Mouse (Mus musculus) limb, embryonic 13.5 days (tissue): ENCODE results near the gene Arfip1. TPM values are rescaled to one million over a fixed set of nuclear protein-coding genes. Genes with fewer than 3 reads are reported as not detected.

Experiments
- ATAC-seq: fragments of 200-750 bp; cut with Nextera tagmentation; 2 replicates; pipeline ENCODE4 v1.8.0; 2017; ENCODE audit warnings: low read depth, moderate number of reproducible peaks, moderate TSS enrichment; ENCODE audit not compliant: low FRiP score
- H3K27ac ChIP-seq: fragments of 300-500 bp; sonication (generic); 2 replicates; pipeline ENCODE4 v1.5.1; 2015; ENCODE audit warnings: inconsistent platforms, mild to moderate bottlenecking, moderate library complexity
- H3K27me3 ChIP-seq: fragments of 300-500 bp; sonication (generic); 2 replicates; pipeline ENCODE4 v1.6.1; 2015; ENCODE audit warnings: mild to moderate bottlenecking, inconsistent platforms
- H3K36me3 ChIP-seq: fragments of 300-500 bp; sonication (generic); 2 replicates; pipeline ENCODE4 v1.6.1; 2015; ENCODE audit warnings: inconsistent platforms, mild to moderate bottlenecking, moderate library complexity
- H3K4me1 ChIP-seq: fragments of 300-500 bp; sonication (generic); 2 replicates; pipeline ENCODE4 v1.6.1; 2015; ENCODE audit warnings: inconsistent platforms
- H3K4me2 ChIP-seq: fragments of 300-500 bp; sonication (generic); replicated peaks from 2 replicates; pipeline ENCODE4 v1.6.1; 2015; ENCODE audit warnings: inconsistent platforms, mild to moderate bottlenecking, moderate library complexity
- H3K4me3 ChIP-seq: fragments of 300-500 bp; sonication (generic); 2 replicates; pipeline ENCODE4 v1.5.1; 2015; ENCODE audit warnings: moderate library complexity, mild to moderate bottlenecking, inconsistent platforms
- H3K9ac ChIP-seq: fragments of 300-500 bp; sonication (generic); 2 replicates; pipeline ENCODE4 v1.6.1; 2015; ENCODE audit warnings: mild to moderate bottlenecking, inconsistent platforms
- H3K9me3 ChIP-seq: fragments of 300-500 bp; sonication (generic); 2 replicates; pipeline ENCODE4 v1.6.1; 2016; ENCODE audit warnings: inconsistent platforms
- WGBS: fragments of 180-500 bp; shearing (Covaris S2); methylation state at CpG from one replicate; pipeline ENCODE4 v1.1.7; 2015; 5-methylcytosine and 5-hydroxymethylcytosine counted together
- polyA plus RNA-seq: library from polyadenylated mRNA; unstranded; fragments of >200 nt; fragmentation: Nextera tagmentation; extraction: Ambion mirVana; gene quantifications from 2 replicates; pipeline ENCODE4 v1.2.1, GENCODE M21; 2015

Arfip1 gene
- polyA plus RNA-seq, 1 experiment from 2014 or later, result 43.8 TPM

GRCm38 (mm10) chr3:84482121-84482520, 100.3 kb downstream of the Arfip1 start:
- no peaks in the 10 kb centered on the region for H3K36me3 ChIP-seq
- 78% methylated on average over 6 of the region's 6 CpGs for WGBS
- H3K4me1 ChIP-seq, result peaks cover 23% of the 10 kb centered on the region
- H3K27ac ChIP-seq, result no peak overlapping the region
- H3K4me3 ChIP-seq, result no peak overlapping the region
- peaks cover 56% of the 10 kb centered on the region for H3K27me3 ChIP-seq
- no peaks in the 10 kb centered on the region for H3K9me3 ChIP-seq
- no peak overlapping the region for H3K4me2 ChIP-seq
- no peak overlapping the region for H3K9ac ChIP-seq
- ATAC-seq, result no peak

GRCm38 (mm10) chr3:84481104-84481503, 101.3 kb downstream of the Arfip1 start:
- 2% methylated on average over 11 of the region's 11 CpGs for whole genome bisulfite sequencing
- H3K4me3 ChIP-seq, result peak overlapping the region; percentile 68
- H3K4me1 ChIP-seq, result peaks cover 23% of the 10 kb centered on the region
- H3K27ac ChIP-seq, result no peak overlapping the region
- peaks cover 65% of the 10 kb centered on the region for H3K27me3 ChIP-seq
- no peak overlapping the region for H3K9ac ChIP-seq
- H3K9me3 ChIP-seq, result no peaks in the 10 kb centered on the region
- peak overlapping the region; percentile 99 for H3K4me2 ChIP-seq
- no peak for ATAC-seq
- no peaks in the 10 kb centered on the region for H3K36me3 ChIP-seq

GRCm38 (mm10) chr3:84480006-84480897, 102.2 kb downstream of the Arfip1 start, which contains the start of gene Fhdc1:
Fhdc1 (minus strand) TSS chr3:84480429.
- Histone ChIP-seq H3K27me3 (peaks cover 65% of the 10 kb centered on the region), H3K4me1 (peaks cover 28% of the 10 kb centered on the region), H3K4me2 (peak within 1 kb of the TSS; percentile 99), H3K27ac (0 out of 2 replicates have a peak within 1 kb of the TSS, but pooled peaks have one; percentile 10), H3K36me3 (no peaks in the 10 kb centered on the region), H3K9me3 (no peaks in the 10 kb centered on the region), H3K9ac (peak within 1 kb of the TSS; percentile 75), H3K4me3 (peak within 1 kb of the TSS; percentile 68)
- 0% methylated on average over 82 of the region's 82 CpGs for WGBS
- ATAC-seq, result peak; percentile 78

GRCm38 (mm10) chr3:84479293-84480005, 103.0 kb downstream of the Arfip1 start:
- Histone ChIP-seq H3K9ac (peak overlapping the region; percentile 75), H3K36me3 (no peaks in the 10 kb centered on the region), H3K4me1 (peaks cover 36% of the 10 kb centered on the region), H3K9me3 (no peaks in the 10 kb centered on the region), H3K4me3 (peak overlapping the region; percentile 68), H3K27ac (no peak overlapping the region), H3K27me3 (peaks cover 65% of the 10 kb centered on the region), H3K4me2 (peak overlapping the region; percentile 99)
- peak; percentile 42; the same call in 1 of the 2 replicates for ATAC-seq
- under 1% methylated on average over 61 of the region's 61 CpGs for WGBS

- peak overlapping the region; percentile 68 for H3K4me3 ChIP-seq
- peak overlapping the region; percentile 99 for H3K4me2 ChIP-seq
- WGBS, result 2% methylated on average over 12 of the region's 12 CpGs
- H3K9ac ChIP-seq, result peak overlapping the region; percentile 75
- no peak for ATAC-seq
- H3K9me3 ChIP-seq, result no peaks in the 10 kb centered on the region
- no peak overlapping the region for H3K27ac ChIP-seq
- H3K36me3 ChIP-seq, result no peaks in the 10 kb centered on the region
- H3K27me3 ChIP-seq, result peaks cover 65% of the 10 kb centered on the region
- H3K4me1 ChIP-seq, result peaks cover 42% of the 10 kb centered on the region
Observed at GRCm38 (mm10) chr3:84478896-84479292, 103.5 kb downstream of the Arfip1 start.

GRCm38 (mm10) chr3:84478195-84478594, 104.2 kb downstream of the Arfip1 start:
- no peak for ATAC-seq
- Histone ChIP-seq H3K36me3 (no peaks in the 10 kb centered on the region), H3K4me3 (peak overlapping the region; percentile 68; the same call in 1 of the 2 replicates), H3K27me3 (peaks cover 68% of the 10 kb centered on the region), H3K9ac (no peak overlapping the region), H3K4me2 (peak overlapping the region; percentile 99), H3K9me3 (no peaks in the 10 kb centered on the region), H3K4me1 (peaks cover 49% of the 10 kb centered on the region), H3K27ac (no peak overlapping the region)
- WGBS, result 8% methylated on average over 7 of the region's 7 CpGs

- Histone ChIP-seq H3K4me2 (no peak overlapping the region), H3K9ac (no peak overlapping the region), H3K4me3 (no peak overlapping the region), H3K36me3 (no peaks in the 10 kb centered on the region), H3K27ac (no peak overlapping the region), H3K9me3 (no peaks in the 10 kb centered on the region), H3K4me1 (peaks cover 56% of the 10 kb centered on the region), H3K27me3 (peaks cover 62% of the 10 kb centered on the region)
- WGBS, result 82% methylated on average over 1 of the region's 1 CpGs
- ATAC-seq, result no peak
Observed at GRCm38 (mm10) chr3:84477498-84477897, 104.9 kb downstream of the Arfip1 start.

- WGBS, result 81% methylated on average over 12 of the region's 12 CpGs
- H3K4me1 ChIP-seq, result peaks cover 52% of the 10 kb centered on the region
- H3K4me2 ChIP-seq, result no peak overlapping the region
- H3K9me3 ChIP-seq, result no peaks in the 10 kb centered on the region
- H3K9ac ChIP-seq, result no peak overlapping the region
- peaks cover 41% of the 10 kb centered on the region for H3K27me3 ChIP-seq
- H3K4me3 ChIP-seq, result no peak overlapping the region
- no peaks in the 10 kb centered on the region; the same call in 1 of the 2 replicates for H3K36me3 ChIP-seq
- no peak for ATAC-seq
- H3K27ac ChIP-seq, result no peak overlapping the region
Observed at GRCm38 (mm10) chr3:84474981-84475775, 107.2 kb downstream of the Arfip1 start.

GRCm38 (mm10) chr3:84474398-84474797, 108.0 kb downstream of the Arfip1 start:
- no peak overlapping the region for H3K4me3 ChIP-seq
- H3K27ac ChIP-seq, result no peak overlapping the region
- H3K9me3 ChIP-seq, result no peaks in the 10 kb centered on the region
- H3K36me3 ChIP-seq, result peaks cover 2% of the 10 kb centered on the region; the same call in 1 of the 2 replicates
- H3K4me2 ChIP-seq, result no peak overlapping the region
- no peak overlapping the region for H3K9ac ChIP-seq
- 62% methylated on average over 6 of the region's 6 CpGs for WGBS
- H3K4me1 ChIP-seq, result peaks cover 47% of the 10 kb centered on the region
- ATAC-seq, result no peak
- peaks cover 34% of the 10 kb centered on the region for H3K27me3 ChIP-seq

GRCm38 (mm10) chr3:84472955-84473354, 109.5 kb downstream of the Arfip1 start:
- Histone ChIP-seq H3K4me2 (peak overlapping the region; percentile 2; the same call in 1 of the 2 replicates), H3K27me3 (peaks cover 23% of the 10 kb centered on the region), H3K9me3 (no peaks in the 10 kb centered on the region), H3K9ac (no peak overlapping the region), H3K4me3 (no peak overlapping the region), H3K27ac (no peak overlapping the region), H3K36me3 (peaks cover 2% of the 10 kb centered on the region; the same call in 1 of the 2 replicates), H3K4me1 (peaks cover 34% of the 10 kb centered on the region)
- no peak for ATAC-seq
- WGBS, result 47% methylated on average over 5 of the region's 5 CpGs

- Histone ChIP-seq H3K27me3 (peaks cover 19% of the 10 kb centered on the region), H3K4me1 (peaks cover 37% of the 10 kb centered on the region), H3K9me3 (no peaks in the 10 kb centered on the region), H3K36me3 (peaks cover 2% of the 10 kb centered on the region; the same call in 1 of the 2 replicates), H3K4me2 (peak overlapping the region; percentile 2; the same call in 1 of the 2 replicates), H3K9ac (no peak overlapping the region), H3K27ac (no peak overlapping the region), H3K4me3 (no peak overlapping the region)
- ATAC-seq, result no peak
- 28% methylated on average over 3 of the region's 3 CpGs for WGBS
Observed at GRCm38 (mm10) chr3:84472527-84472926, 109.9 kb downstream of the Arfip1 start.
